Mouse (Mus musculus) mesoderm, embryonic 11.5 days (tissue): ENCODE measurements around the gene Astn1.

ENCODE experiments used
- DNase-seq: peaks from one replicate; pipeline ENCODE4 v3.0.0-alpha.2; 2012; ENCODE audit warnings: low read depth, low spot score

Gene Astn1

DNA sequence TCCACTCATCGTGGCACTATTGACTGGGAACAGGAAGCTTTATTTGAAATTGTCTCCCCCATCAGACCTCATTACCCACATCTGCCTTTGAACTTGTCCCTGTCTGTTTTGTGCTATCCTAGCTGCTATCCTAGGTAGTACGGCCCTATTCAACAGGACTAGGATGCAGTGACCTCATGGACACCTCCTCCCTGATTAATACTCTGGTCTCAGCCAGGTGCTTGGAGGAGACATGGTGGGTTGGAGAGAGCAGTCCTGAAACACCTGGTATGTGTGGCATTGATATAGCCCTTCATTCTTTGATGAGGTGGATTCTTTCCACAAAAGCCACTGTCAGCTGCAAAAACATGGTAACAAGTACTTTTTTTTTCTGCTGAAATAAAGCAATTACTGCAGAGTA, 52.1 kb downstream of the Astn1 start:
- DNase-seq, result no peak

- no peak for DNase-seq
Measured at GRCm38 (mm10) chr1:158421451-158421850, 59.4 kb downstream of the Astn1 start.

DNA sequence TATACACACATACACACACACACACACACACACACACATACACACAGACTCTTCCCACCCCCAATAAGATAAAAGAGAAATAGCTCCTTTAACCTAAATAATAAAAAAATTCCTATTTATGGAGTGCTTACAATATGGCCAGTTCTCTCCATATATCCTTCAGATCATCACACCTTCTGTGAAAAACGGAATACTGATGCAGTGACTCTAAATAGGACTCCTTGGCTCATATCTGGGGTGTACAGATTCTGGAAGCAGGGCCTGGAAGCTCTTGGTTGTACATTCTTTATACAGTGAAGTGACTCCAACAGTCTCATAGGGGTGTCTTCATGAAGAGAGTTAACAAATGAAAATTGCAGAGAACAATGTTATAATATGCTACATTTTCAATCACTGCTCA, 60.7 kb downstream of the Astn1 start:
- DNase-seq, result no peak

GRCm38 (mm10) chr1:158446071-158446470, 84.0 kb downstream of the Astn1 start:
- no peak for DNase-seq

GRCm38 (mm10) chr1:158447956-158448355, 85.9 kb downstream of the Astn1 start:
- no peak for DNase-seq

- no peak for DNase-seq
Measured at GRCm38 (mm10) chr1:158452675-158453074, 90.6 kb downstream of the Astn1 start.

GRCm38 (mm10) chr1:158453587-158453986, 91.5 kb downstream of the Astn1 start:
- DNase-seq, result no peak

- DNase-seq, result peak; percentile 31
Measured at GRCm38 (mm10) chr1:158463975-158464374, 101.9 kb downstream of the Astn1 start.

- DNase-seq, result no peak
Measured at GRCm38 (mm10) chr1:158465286-158465685, 103.2 kb downstream of the Astn1 start.

GRCm38 (mm10) chr1:158477841-158478240, 115.8 kb downstream of the Astn1 start:
- DNase-seq, result no peak

DNA sequence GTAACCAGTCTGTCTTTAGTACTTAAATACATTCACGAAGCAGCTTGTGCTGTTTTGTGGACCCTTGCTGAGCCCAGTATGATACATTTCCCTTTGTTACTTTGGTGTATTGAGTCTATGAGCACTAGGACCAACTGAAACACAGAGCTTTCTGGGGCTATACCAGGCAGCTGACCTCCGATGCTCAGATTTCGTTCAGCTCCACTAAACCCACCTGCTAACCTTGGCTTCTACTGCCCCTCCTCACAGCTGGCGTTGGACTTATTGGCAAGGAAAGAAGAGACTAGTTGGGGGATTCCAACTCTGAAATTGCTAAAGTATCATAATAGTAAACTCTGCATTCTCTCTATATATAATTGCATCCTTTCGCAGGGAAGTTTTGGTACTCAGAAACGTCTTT, 118.2 kb downstream of the Astn1 start:
- DNase-seq, result no peak

DNA sequence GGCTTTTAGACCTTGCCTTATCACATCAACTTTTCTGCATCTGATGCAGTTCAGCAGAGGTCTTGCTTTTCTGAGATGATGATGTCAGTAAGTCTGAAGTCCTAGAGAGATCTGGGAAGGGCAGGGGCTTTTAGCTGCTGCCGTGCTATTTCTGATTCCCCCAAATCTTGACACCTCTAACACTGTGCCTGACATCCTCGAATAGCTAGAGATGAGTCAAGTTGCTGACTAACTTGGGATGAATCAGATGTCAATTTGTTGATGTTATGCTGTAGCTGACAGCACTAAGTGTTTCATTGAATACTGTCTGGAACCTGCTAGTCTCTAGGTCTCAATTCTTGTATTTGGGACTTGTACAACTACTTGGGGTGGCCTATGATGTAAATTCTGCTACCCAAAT, 121.7 kb downstream of the Astn1 start:
- no peak for DNase-seq

DNA sequence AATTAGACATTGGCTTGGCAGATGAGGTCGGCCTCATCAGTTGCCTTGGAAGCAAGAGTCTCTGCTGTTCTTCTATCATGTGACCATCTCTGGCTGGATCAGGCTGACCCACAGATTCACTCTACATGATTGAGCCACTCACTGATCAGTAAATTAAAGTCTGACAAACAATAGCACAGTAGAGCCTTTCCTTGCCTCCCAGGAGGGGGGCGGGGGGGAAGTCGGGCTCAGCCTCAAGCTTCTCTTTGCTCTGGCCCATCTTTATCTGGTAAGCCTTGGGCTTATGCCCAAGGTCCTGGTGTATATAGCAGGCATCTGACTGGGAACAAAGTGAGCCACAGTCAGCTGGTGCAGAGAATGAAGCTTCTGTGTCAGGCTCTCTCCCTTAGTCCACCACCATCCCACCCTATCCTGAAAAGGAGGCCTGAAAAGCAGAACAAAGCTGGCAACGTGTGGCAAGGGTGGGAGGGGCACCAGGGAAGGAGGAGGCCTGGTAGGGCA, 127.5 kb downstream of the Astn1 start:
- peak; percentile 22 for DNase-seq

DNA sequence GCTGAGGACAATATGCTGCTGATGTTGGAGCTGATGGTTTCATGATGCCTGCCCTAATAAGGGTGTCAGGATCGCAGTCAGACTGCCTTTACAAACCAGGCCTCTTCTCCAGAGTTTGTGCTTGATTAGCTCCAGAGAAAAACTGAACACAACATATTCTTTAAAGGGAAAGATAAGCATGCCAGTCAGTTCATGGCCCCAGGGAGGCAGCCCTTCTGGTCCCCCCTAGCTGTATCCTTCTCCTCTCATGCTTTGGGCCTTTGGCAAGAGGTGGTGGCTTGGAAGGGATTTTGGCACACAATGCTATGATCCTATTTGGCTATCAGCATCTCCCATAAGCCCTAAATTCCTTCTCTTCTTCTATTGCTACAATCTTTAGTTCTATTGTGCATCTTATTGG, 128.1 kb downstream of the Astn1 start:
- no peak for DNase-seq

DNA sequence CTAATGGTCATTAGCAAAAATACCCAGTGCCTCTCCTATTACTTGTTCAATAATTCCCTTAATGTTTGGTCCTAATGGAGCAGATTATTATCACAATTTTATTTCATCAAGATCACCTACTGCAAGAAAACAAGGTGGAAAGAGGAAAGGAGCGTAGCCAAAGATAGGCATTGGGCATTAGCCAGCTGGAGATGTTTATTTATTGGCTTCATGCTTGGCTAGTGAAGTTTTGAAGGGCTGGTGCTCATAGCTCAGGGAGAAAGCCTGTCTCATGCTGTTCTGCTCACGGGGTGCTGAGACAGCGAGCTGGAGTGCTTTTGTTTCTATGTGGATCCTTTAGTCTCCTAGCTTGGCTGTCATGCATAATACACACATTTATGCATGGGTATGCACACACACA, 131.2 kb downstream of the Astn1 start:
- no peak for DNase-seq

GRCm38 (mm10) chr1:158500140-158500539, 138.1 kb downstream of the Astn1 start:
- peak; percentile 36 for DNase-seq

DNA sequence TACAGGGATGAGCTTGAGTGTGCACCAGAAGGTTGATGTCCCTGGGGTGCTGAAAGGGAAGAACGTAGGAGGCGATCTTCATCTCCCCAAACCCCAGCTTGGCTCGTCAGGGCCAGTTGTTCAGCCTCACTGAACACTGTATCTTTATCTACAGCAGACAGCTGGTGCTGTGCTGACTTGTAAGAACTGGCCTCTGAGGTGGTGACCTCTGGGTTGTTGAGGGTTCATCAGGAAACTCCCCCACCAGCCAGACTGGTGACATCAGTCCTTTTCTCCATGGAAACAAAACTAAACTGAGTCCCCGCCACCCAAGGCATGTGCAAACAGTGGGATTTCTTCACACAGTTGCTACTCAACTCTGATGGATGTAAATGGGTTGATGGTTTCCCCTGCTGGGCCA, 138.9 kb downstream of the Astn1 start:
- DNase-seq, result peak; percentile 72

DNA sequence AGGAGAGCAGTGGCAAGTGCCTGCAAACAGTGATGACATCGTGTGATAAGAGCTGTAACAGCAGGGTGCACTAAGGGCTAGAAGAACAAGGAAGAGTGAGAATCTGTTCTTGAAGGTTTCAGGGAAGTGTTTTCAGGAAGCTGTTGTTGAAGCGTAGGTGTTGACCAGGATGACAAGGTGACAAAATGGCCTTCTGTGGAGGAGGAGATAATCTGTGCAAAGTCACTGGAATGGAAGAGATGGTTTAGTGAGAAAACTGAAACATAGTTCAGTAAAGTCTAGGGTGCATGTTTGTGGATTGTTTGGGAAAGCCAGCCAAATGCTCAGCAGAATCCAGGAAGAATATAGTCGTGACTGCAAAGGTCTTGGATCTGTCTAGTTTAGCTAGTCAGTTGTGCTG, 145.5 kb downstream of the Astn1 start:
- no peak for DNase-seq

GRCm38 (mm10) chr1:158509112-158509855, 147.2 kb downstream of the Astn1 start:
- DNase-seq, result no peak

- DNase-seq, result no peak
Measured at GRCm38 (mm10) chr1:158510478-158511207, 148.6 kb downstream of the Astn1 start.

DNA sequence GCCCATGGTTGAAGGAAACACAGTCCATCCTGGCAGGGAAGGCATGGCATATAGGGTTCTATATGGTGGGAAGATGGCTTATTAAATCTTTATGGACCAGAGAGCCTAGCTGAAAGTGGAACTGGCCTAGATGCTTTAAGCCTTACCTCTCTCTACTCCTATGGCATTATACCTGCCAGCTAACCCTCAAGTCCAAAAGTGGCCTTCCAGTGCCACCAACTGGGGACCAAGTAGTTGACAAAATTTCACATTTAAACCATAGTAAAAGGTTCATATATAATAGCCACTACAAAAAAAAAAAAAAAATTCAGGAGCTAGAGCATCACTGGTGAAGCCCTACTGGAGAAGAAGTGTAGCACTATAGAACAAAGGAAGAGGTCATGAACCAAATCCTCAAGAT, 150.0 kb downstream of the Astn1 start:
- DNase-seq, result no peak

- no peak for DNase-seq
Measured at GRCm38 (mm10) chr1:158512636-158513035, 150.6 kb downstream of the Astn1 start.

GRCm38 (mm10) chr1:158513572-158513971, 151.5 kb downstream of the Astn1 start:
- DNase-seq, result no peak
